Mouse (Mus musculus) cortical plate, adult 2 months (tissue): Measurements from ENCODE around the gene Apol7b. TPM values are rescaled to one million over a fixed set of nuclear protein-coding genes. Genes with fewer than 3 reads are reported as not detected.
"Not testable (repeated sequence)": the region's sequence is repeated elsewhere in the genome, so short reads cannot be mapped to it uniquely, and the experiment has no call there.

Experiments used
- H3K27ac ChIP-seq: fragments of 200-500 bp; 2 replicates; pipeline ENCODE4 v1.5.1; 2012; ENCODE audit warnings: low read length, control low read depth, inconsistent platforms; ENCODE audit not compliant: insufficient read depth
- H3K4me1 ChIP-seq: fragments of 200-500 bp; 2 replicates; pipeline ENCODE4 v1.6.1; 2011; ENCODE audit warnings: low read length; ENCODE audit not compliant: control insufficient read depth, insufficient read depth
- H3K4me3 ChIP-seq: fragments of 200-500 bp; 2 replicates; pipeline ENCODE4 v1.5.1; 2011; ENCODE audit warnings: mild to moderate bottlenecking, low read length, control low read depth; ENCODE audit not compliant: insufficient read depth
- CTCF ChIP-seq: fragments of 200-500 bp; IDR thresholded peaks from 2 replicates; pipeline ENCODE4 v1.5.1; 2011; ENCODE audit warnings: mild to moderate bottlenecking, control low read depth, low read length; ENCODE audit not compliant: insufficient read depth; ENCODE audit errors: extremely low read depth
- POLR2A ChIP-seq: fragments of 200-500 bp; IDR thresholded peaks from 2 replicates; pipeline ENCODE4 v1.6.1; 2011; ENCODE audit warnings: mild to moderate bottlenecking, low read length, control low read depth; ENCODE audit not compliant: insufficient read depth; ENCODE audit errors: extremely low read depth
- polyA plus RNA-seq: library from polyadenylated mRNA; depleted of rRNA; stranded (reverse); fragments of >200 nt; gene quantifications from 2 replicates; pipeline ENCODE4 v1.2.3, GENCODE M21; 2012; rRNA removed

Apol7b gene
- 0.11 and 0.15 TPM in 2 replicates for polyA plus RNA-seq

GRCm38 (mm10) chr15:77447392-77447791, at the start of gene Apol7b:
Apol7b (minus strand) TSS chr15:77447492.
- H3K4me3 ChIP-seq, H3K4me1 ChIP-seq, H3K27ac ChIP-seq: not testable (repeated sequence)

- H3K4me1 ChIP-seq, H3K4me3 ChIP-seq, H3K27ac ChIP-seq: not testable (repeated sequence)
Measured at GRCm38 (mm10) chr15:77494694-77495093, 47.4 kb upstream of the Apol7b start.

GRCm38 (mm10) chr15:77493181-77493580, 45.9 kb upstream of the Apol7b start:
- H3K27ac ChIP-seq, H3K4me3 ChIP-seq, H3K4me1 ChIP-seq: not testable (repeated sequence)

- Histone ChIP-seq H3K27ac (no peak overlapping the region), H3K4me1 (no peaks in the 10 kb centered on the region), H3K4me3 (no peak overlapping the region)
- TF ChIP-seq POLR2A (no peak), CTCF (no peak)
Measured at GRCm38 (mm10) chr15:77482140-77482794, 35.0 kb upstream of the Apol7b start.

DNA sequence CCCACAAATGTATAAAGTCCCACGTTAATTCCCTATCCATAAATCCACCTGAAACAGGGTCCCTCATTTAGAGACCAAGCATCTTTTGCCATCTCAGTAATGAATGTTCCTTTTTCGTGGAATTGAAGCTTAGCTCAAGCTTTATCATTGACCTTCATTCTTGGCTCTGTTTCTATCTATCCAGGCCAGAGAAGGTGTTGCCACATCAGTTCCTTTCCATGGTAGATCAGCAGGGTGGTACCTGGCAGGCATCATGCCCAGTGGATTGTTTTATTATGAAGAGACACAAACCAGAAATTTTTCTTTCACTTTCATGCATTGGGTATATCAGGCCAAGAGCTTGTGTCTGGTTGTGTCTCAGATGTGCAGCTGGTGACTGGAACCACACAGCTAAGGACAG, 29.4 kb upstream of the Apol7b start, which contains the start of gene Apol10a:
Gene Apol10a (plus strand): TSS at position 355 of the 400 bp plus-strand sequence.
- H3K4me3 ChIP-seq, H3K4me1 ChIP-seq, H3K27ac ChIP-seq: not testable (repeated sequence)

DNA sequence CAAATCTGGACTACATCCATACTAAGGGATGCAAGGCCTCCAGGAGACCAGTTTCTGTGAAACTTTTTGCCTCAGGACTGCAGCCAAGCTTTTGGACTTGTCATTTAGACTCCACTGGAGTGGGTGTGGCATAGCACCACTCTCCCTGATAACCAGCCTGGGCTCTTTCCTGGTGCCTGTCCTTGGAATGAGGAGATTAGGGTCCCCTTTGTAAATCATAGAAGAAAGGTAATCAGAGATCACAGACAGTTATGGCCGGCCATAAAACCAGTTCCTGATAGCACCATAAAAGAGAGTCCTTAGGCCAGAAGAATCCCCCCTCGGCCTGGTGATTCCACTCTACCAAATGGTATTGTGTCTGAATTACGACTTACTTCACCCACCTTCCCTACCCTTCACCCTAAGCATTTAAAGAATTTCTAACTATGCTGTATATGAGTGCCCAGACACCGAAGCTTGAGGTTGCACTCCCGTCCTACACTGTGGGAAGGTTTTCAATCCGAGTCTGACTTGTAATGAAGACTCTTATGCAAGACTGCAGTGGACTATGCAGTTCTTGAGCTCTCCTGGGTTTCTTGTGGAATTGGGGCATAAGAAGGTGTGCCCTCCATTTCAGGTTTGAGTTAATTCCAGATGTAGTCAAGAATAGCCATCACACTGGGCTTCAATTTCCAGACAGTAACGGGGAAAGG, 27.6 kb upstream of the Apol7b start:
- not testable (repeated sequence) for H3K27ac ChIP-seq, H3K4me3 ChIP-seq, H3K4me1 ChIP-seq

GRCm38 (mm10) chr15:77449927-77450326, 2.6 kb upstream of the Apol7b start:
- not testable (repeated sequence) for H3K4me1 ChIP-seq

DNA sequence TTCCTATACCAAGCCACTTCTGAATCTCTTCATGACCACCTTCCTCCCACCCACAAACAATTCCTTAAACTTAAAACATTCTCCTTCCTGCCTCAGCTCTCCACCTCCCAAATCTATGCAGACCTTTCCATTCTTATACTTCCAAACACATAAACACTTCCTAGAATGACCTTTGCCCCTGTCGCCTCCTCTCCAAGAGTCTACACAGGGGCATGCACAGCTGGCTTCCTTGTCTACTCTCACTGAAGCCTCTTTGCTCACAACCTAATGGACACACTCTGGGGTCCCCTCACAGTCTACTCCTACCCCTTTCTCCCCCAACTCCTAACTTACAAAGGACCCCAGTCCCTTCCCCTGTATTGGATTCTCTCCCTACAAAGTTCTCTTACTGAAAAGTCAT, 1.6 kb downstream of the Apol7b start:
- H3K4me1 ChIP-seq, H3K27ac ChIP-seq, H3K4me3 ChIP-seq: not testable (repeated sequence)

More at GRCm38 (mm10) chr15:77449927-77450326, 2.6 kb upstream of the Apol7b start:
- H3K27ac ChIP-seq, H3K4me3 ChIP-seq: not testable (repeated sequence)
- TF ChIP-seq CTCF, result peak; percentile 28; the same call in 1 of the 2 replicates

- peak overlapping the region; percentile 19; the same call in 1 of the 2 replicates for H3K27ac ChIP-seq
- not testable (repeated sequence) for H3K4me3 ChIP-seq, H3K4me1 ChIP-seq
Measured at GRCm38 (mm10) chr15:77444746-77445145, 2.5 kb downstream of the Apol7b start.

- H3K27ac ChIP-seq, H3K4me3 ChIP-seq, H3K4me1 ChIP-seq: not testable (repeated sequence)
Measured at GRCm38 (mm10) chr15:77428690-77429448, 18.4 kb downstream of the Apol7b start.

GRCm38 (mm10) chr15:77422925-77423324, 24.4 kb downstream of the Apol7b start:
- H3K4me1 ChIP-seq, H3K27ac ChIP-seq: not testable (repeated sequence)

GRCm38 (mm10) chr15:77419657-77420056, 27.6 kb downstream of the Apol7b start:
- not testable (repeated sequence) for H3K27ac ChIP-seq, H3K4me1 ChIP-seq, H3K4me3 ChIP-seq

More at GRCm38 (mm10) chr15:77422925-77423324, 24.4 kb downstream of the Apol7b start:
- H3K4me3 ChIP-seq, result not testable (repeated sequence)

DNA sequence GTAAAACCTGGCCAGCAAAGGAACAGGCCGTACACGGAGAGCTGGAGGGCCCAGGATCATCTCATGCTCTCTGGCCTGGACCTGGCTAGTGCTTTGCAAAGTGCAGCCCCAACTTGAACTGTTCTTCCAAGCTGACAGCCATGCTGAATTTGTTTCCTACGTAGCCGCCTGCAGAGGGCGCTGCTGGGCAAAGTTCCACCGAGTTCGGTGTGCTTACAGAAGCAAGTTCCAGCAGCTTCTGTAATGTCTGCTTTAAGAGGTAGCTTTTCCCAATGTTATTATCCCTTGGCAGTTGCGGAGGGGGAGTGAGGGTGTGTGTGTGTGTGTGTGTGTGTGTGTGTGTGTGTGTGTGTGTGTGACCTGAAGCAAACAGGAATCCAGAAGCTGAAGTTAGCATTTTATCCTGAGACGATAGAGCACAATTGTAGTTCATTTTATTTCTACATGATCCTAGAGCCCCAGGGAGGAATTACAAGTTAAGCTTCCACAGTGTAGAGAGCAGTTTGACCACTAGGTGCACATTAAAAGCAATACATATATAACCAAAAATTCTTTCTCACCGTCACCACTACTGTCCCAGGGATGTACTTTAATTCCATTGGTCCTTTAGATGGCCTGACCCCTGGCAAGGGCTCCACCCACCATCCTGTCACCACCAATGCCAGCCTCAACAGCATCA, 30.5 kb downstream of the Apol7b start:
- H3K4me3 ChIP-seq, H3K27ac ChIP-seq, H3K4me1 ChIP-seq: not testable (repeated sequence)

GRCm38 (mm10) chr15:77415653-77416052, 31.6 kb downstream of the Apol7b start:
- H3K4me3 ChIP-seq, H3K27ac ChIP-seq, H3K4me1 ChIP-seq: not testable (repeated sequence)
